Mouse (Mus musculus) spleen, postnatal 4 days (tissue): ENCODE measurements at regions not wholly inside any gene's neighbourhood (a gene's known extent, or its start where the extent isn't known, plus 50 kb on each side); places are given as distances from the start of the nearest gene placed in this dataset.

Experiments
- DNase-seq, 2 experiments: peaks; one replicate each; pipeline ENCODE4 v3.0.0; 2022; ENCODE audit warnings: low spot score in 2 of 2

GRCm38 (mm10) chr16:5467587-5467986 is 211.8 kb upstream of the Eef2kmt start:
- no peak for DNase-seq

- DNase-seq: no peak
Observed at GRCm38 (mm10) chr16:5466760-5467159, 211.0 kb upstream of the Eef2kmt start.

GRCm38 (mm10) chr16:5455352-5455965 is 199.7 kb upstream of the Eef2kmt start:
- DNase-seq: no peak

- no peak for DNase-seq
Observed at GRCm38 (mm10) chr16:5454243-5454642, 198.5 kb upstream of the Eef2kmt start.

GRCm38 (mm10) chr16:5452971-5453370 is 197.2 kb upstream of the Eef2kmt start:
- DNase-seq: no peak

GRCm38 (mm10) chr16:5445776-5446175 is 190.0 kb upstream of the Eef2kmt start:
- no peak for DNase-seq

- DNase-seq: no peak
Observed at GRCm38 (mm10) chr16:5444785-5445184, 189.0 kb upstream of the Eef2kmt start.

- no peak for DNase-seq
Observed at GRCm38 (mm10) chr16:5439717-5440116, 183.9 kb upstream of the Eef2kmt start.

- no peak for DNase-seq
Observed at GRCm38 (mm10) chr16:5438405-5438804, 182.6 kb upstream of the Eef2kmt start.

- no peak for DNase-seq
Observed at GRCm38 (mm10) chr16:5431689-5432088, 175.9 kb upstream of the Eef2kmt start.

- no peak for DNase-seq
Observed at GRCm38 (mm10) chr16:5431111-5431510, 175.3 kb upstream of the Eef2kmt start.

GRCm38 (mm10) chr16:5429466-5429865 is 173.7 kb upstream of the Eef2kmt start:
- no peak for DNase-seq

GRCm38 (mm10) chr16:5425908-5426307 is 170.1 kb upstream of the Eef2kmt start:
- no peak for DNase-seq

- DNase-seq: no peak
Observed at GRCm38 (mm10) chr16:5422041-5422440, 166.3 kb upstream of the Eef2kmt start.

- no peak for DNase-seq
Observed at GRCm38 (mm10) chr16:5421591-5421990, 165.8 kb upstream of the Eef2kmt start.

- no peak for DNase-seq
Observed at GRCm38 (mm10) chr16:5419467-5419866, 163.7 kb upstream of the Eef2kmt start.

- no peak for DNase-seq
Observed at GRCm38 (mm10) chr16:5418462-5419197, 162.8 kb upstream of the Eef2kmt start.

GRCm38 (mm10) chr16:5415310-5415709 is 159.5 kb upstream of the Eef2kmt start:
- DNase-seq: no peak

GRCm38 (mm10) chr16:5411819-5412385 is 156.1 kb upstream of the Eef2kmt start:
- no peak for DNase-seq

- DNase-seq: peak; percentile 39 to 82
Observed at GRCm38 (mm10) chr16:5406711-5407110, 150.9 kb upstream of the Eef2kmt start.

- DNase-seq: no peak
Observed at GRCm38 (mm10) chr16:5393336-5393735, 137.6 kb upstream of the Eef2kmt start.

GRCm38 (mm10) chr16:5382930-5383329 is 127.1 kb upstream of the Eef2kmt start:
- DNase-seq: no peak

GRCm38 (mm10) chr16:5382228-5382884 is 126.6 kb upstream of the Eef2kmt start:
- DNase-seq: no peak
